Mouse (Mus musculus): Measurements from ENCODE around the gene Fcrl6. TPM values are rescaled to one million over a fixed set of nuclear protein-coding genes. Genes with fewer than 3 reads are reported as not detected.
A peak's percentile ranks its signal among the peaks of the same experiment; 100 is the strongest.

The Fcrl6 gene
- total RNA-seq, 2 experiments from 2014 or later, result not detected

DNA sequence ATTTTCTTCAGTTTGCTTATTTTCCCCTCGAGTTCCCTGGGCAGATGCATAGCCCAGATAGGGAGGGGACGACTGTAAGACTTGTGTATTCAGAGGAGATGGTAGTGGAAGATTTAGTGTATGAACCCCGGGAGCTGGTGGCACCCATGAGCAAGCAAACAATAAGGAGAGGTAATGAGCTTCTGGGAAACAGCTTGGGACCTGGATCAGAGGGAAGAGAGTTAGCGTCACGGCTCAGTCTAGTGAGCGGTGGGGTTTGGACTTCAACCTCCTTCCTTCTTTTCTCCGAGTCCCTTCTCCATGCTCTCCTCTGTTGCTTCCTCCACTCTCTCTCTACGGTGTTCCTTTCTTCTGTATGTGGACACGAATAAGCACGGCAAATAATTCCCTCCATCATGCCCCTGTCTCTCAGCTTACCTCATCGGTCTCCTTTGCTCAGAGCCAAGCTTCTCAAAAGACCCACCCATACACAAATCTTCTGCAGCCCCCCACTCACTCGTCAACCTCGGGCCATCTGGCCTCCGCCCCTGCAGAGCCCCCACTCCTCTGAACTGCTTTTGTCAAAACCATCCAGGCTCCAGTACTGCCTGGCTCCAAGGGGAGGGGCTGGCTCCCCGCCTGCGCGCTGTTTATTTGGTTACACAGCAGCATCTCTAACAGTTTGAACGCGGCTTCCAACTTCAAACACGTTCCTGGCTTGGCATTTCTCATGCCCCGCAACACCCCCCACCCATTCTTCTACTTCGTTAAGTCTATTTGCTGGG lies 14.4 kb upstream of the Fcrl6 start:
- intact Hi-C loops (cut with DNase I), result no loop called here
- DNase-seq, result no peak

DNA sequence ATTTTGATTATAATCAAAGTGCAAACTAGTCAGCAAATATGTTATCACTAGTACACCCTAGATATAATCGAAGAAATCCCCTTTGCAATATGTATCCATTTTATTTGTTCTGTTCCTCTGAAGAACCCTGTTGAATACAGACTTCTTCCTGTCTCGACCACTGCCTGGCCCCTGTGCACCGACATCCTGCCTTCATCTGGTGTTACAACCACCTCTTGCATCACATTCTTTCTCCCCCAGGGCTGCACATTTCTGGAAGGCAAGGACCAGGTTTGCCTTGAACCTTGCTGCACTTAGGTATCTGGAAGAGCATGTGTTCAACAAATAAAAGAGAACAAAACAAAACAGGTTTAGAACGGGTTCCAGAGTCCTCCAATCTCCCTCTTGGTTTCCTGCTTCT lies 13.1 kb upstream of the Fcrl6 start:
- intact Hi-C loops (cut with DNase I), result no loop called here
- DNase-seq, result no peak

DNA sequence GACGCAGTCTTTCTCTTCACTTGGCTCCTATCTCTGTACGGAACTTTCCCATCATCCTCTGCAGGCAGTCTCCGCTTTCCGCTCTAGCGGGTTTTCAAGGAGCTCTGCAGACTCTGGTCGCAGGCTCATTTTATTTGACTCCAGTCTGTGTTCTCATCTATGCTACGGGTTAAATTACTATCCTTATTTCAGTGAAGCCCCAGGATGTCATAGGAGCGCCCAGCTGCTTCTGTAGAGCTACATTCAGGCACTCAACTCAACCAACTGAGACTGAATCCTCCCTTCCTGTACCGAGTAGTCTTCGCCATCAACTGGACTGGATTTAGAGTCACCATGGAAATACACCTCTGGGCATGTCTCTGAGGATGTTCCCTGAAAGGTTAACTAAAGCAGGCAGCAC lies 12.3 kb upstream of the Fcrl6 start:
- DNase-seq, result no peak
- intact Hi-C loops (cut with DNase I), result loop anchor here (5.0 kb wide), 1 partner anchor 87 kb away; no protein-coding TSS in a partner anchor

DNA sequence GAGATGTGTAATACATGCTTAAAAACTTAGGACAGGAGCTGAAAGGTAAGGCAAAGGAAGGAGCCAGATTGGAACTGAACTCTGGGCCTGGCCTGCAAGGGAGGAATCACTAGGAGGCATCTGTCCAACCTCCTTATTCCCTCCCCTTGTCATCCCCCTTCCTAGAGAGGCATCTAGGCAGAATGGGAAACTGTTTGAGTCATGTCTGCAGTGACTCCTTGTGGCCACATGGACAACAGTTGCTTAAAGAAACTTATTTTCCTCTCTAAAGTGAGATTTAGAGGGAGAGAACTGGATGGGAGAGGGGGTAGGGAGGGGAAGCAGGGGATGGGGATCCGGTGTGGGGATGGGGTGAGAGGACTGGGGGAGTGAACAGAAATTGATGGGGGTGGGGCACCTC lies 10.4 kb upstream of the Fcrl6 start:
- intact Hi-C loops (cut with DNase I), result loop anchor here (5.0 kb wide), 1 partner anchor 85 kb away; no protein-coding TSS in a partner anchor
- DNase-seq, result no peak

DNA sequence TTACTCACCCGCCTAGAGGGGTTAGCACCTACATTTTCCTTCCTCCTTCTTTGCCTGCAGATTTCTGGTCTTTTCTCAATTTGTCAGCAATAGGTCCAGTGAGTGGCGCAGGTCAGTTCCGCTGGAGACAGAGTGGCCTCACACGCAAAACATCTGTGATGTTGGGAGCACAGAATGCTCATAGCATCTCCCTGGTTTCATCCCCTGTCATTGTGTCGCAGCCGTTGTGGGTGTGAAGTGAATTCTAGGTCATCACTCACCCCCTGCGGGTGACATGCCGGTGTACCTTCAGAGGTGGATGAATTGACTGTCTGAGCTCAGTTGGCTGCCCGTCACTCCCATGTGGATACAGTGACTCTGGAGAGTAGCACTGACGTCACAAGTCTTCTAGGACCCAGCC lies 9.0 kb upstream of the Fcrl6 start:
- no peak for DNase-seq
- intact Hi-C loops (cut with DNase I), result loop anchor here (5.0 kb wide), 1 partner anchor 84 kb away; no protein-coding TSS in a partner anchor

DNA sequence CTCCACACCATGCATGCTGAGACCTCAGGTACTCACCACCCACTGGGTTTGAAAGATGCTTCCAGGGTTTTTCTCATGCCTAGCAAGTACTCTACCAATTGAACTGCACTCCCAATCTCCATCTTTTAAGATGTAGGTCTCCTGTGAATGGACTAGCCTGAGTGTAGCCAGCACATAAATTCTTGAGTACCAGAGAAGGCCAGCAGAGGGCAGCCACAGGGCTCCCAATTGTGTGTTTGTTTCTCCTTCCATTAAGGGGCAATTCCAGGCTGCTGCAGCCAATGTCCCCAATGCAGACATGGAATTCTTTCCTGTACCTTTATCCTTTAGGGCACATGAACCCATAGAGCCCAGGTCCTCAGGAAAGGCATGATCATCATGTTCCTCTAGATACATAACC lies 7.9 kb downstream of the Fcrl6 start:
- intact Hi-C loops (cut with DNase I), result no loop called here
- no peak for DNase-seq

DNA sequence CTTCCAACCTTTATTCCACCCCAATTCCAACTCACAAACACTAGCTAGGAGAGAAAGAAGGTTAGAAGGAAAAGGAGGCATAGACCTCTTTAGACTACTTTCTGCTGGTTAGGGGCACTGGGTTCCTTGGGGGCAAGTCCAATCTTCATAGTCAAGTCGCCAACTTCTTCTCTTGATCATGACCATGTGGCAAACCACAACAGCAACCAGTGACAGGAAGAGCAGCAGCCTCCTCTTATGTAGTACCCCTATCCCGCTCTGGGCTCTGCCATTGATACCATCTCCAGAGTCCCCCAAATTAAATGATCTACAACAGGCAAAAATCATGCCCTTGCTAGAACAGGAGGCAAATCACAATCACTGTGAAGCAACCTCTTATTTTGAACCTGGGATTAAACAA lies 8.4 kb downstream of the Fcrl6 start:
- no peak for DNase-seq
- intact Hi-C loops (cut with DNase I), result no loop called here

DNA sequence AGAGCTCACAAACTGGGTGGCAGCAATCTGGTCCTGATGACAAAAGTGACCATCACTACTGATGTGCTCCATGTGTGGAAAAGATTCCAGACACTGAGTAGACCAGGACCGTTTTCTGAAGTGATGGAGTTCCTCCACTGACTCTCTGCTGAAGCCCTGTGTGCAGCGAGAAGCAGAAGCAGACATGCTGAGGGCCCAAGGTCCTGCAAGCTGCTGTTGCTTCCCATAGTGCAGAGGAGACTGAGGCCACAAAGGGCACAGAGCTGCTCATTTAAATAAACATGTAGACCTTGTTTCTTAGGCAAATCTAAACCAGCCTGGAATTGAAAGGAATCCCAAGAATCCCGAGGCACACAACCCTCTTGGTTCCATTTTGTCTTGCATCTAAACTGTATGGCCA lies 9.0 kb downstream of the Fcrl6 start:
- no peak for DNase-seq
- intact Hi-C loops (cut with DNase I), result no loop called here

DNA sequence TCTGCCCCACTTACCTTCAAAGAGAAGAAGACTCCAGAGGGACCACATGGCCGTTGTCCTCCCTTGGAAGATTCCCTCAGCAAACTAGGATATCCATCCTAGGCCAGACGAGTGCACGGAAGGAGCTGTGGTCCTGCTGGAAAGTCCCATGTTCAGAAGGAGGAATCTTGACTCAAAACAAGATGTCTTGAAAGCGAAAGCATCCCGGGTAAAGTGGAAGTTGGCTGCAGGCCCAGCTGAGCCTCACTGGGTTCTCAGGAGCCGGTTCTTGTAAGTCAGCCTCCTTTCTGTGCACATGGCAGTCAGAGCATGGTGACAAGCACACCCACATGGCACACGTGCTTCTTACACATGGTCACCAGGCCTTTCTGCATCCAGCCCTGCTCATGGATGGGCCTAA lies 12.0 kb downstream of the Fcrl6 start, which contains the start of gene Slamf8:
Gene Slamf8 (minus strand): TSS at position 184 of the 400 bp plus-strand sequence.
- DNase-seq, result peak; percentile 34 to 51
- intact Hi-C loops (cut with DNase I), result no loop called here

DNA sequence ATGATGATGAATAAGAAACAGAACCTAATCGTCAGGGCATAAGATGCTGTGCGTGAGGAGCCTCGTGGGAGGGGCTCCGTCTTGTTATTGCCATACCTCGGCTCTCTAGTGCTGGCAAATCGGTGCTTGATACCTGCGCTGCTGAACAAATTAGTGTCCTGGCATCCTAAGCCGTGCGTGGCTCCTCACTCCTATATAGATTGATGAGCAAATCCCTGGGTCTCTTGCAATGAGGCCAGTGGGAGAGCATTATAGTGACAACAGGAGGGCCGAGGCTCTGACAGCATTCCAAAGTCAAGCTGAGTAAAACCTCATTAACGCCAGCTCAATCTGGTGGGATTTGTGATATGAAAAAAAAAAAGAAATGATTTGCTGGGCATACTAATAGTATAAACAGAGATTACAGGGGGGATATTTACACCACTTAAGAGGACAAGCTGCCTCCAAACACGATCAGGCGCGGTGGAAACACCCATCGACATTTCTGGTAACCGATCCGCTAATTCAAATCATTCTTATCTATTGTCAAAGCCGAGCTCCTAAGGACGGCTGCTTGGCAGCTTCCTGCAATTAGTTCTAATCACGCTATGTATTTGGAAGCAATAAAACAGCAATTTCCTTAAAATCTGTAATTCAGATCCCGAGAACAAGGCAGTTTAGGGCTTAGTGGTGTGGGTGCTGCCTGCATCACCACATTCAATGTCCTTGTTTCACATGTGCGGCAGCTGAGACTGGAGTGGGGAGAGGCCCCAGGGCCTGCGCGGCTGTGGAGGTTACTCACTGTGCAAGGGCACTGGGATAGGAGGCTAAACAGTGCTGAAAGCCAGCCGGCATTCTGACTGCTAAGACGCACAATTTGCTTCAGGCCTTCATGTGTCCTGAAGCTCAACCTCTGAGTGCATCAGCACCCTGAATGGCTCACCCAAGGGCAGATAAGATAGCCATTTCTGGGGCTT lies 16.5 kb downstream of the Fcrl6 start:
- intact Hi-C loops (cut with DNase I), result no loop called here
- DNase-seq, result no peak

DNA sequence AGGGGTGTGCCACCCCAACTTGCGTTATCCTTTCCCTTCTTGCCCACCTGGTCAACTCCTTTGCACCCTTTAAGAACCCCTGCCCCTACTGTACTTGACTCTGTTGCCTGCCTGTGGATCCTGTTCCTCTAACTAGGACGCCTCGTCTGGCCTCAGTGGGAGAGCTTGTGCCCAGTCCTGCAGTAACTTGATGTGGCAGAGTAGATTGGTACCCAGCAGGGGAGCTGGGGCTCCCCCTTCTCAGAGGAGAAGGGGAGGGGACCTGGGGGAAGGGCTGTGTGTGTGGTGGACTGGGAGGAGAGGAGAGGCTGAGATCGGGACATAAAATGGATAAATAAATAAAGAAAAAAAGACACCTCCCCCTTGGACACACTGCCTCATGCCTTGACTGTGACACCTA lies 17.3 kb downstream of the Fcrl6 start:
- DNase-seq, result no peak
- intact Hi-C loops (cut with DNase I), result no loop called here

DNA sequence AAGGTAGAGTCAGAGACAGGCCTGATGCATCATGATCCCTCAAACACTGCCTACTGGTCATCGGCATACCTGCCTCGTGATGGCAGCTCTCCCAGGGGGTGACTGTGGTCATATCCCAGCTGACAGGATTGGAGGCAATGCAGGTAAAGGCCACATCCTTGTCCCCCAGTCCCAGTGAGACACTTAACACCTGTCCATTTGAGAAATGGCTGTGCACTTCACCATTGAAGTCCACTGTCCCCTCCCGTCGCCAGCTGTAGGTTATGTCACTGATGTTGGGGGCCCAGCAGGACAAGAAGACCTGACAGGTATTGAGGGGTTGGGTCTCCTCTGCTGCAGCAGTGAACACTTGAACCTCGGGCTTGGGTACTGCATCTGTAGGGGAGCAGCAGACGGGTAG lies 18.1 kb downstream of the Fcrl6 start:
- DNase-seq, result no peak
- intact Hi-C loops (cut with DNase I), result no loop called here

DNA sequence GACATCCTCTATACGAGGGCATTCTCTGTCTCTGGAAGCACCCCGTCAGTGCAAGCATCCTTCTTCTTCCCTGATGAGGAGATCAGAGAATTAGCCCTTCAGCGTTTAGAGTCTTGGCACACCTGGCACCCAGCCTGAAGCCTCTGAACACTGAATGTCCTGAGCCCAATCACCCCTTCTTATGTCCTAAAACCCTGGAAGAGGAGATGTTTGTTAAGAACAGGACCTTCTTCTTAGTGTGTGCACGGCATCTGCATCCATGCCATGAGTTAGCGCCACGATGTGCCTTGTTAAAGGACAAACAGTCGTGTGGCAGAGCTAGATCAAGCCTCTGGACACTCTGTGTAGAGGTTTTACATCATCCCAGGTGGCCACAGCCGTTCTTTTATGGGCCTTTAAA lies 19.9 kb downstream of the Fcrl6 start:
- intact Hi-C loops (cut with DNase I), result no loop called here
- DNase-seq, result no peak

DNA sequence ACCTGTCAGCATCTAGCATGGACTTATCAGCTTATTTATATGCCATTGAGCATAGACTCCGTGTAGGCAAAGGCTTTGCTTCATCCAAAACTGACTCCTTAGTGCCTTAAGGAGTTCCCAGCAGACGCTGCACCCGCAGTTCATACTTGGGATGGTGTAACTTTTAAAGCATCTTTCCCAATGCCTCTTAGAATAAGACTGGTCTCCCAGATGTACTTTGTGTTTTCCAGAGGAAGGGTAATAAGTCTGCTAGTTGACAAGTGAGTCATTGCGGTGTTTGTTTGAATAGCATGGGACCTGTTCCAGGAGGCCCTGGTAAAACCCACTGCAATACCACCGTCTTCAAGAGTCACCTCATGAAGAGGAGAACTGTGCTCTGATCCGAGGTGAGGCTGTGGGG lies 22.2 kb downstream of the Fcrl6 start:
- intact Hi-C loops (cut with DNase I), result no loop called here
- DNase-seq, result no peak

DNA sequence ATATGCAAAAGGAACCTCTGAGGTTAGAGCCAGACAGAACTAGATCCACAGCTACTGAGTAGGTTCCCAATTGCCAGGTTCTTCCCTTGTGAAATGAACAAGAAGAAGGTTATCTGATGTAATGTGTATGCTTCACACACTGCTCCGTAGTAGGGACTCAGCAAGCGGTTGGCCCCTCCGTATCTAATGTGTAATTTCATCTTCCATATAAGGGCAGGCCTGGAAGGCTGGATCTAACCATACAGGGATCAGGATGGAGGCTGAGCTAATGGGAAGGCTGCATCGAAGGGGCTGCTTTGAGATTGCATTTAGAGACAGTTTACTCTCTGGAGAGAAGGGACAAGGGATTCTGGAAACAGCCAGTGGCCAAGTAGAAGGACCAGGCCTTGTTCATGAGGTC lies 34.6 kb downstream of the Fcrl6 start:
- intact Hi-C loops (cut with DNase I), result no loop called here
- no peak for DNase-seq

DNA sequence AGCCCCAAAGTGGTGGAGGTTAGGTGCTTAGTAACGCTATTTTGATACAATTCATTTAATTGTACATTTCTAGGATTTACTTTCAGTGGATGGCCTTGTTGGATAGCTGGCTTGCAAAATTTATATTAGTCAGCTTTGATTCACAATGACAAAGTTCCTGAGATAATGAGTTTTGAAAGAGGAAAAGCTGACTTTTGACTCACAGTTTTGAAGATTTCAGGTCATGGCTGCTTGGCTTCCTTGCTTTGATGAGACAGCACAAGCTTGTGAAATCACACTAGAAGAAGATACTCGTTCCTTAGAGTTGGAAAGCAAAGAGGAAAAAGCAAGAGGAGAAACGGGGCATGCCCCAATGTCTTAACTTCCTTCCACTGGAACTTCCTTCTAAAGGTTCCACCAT lies 36.2 kb downstream of the Fcrl6 start:
- intact Hi-C loops (cut with DNase I), result no loop called here
- DNase-seq, result no peak

DNA sequence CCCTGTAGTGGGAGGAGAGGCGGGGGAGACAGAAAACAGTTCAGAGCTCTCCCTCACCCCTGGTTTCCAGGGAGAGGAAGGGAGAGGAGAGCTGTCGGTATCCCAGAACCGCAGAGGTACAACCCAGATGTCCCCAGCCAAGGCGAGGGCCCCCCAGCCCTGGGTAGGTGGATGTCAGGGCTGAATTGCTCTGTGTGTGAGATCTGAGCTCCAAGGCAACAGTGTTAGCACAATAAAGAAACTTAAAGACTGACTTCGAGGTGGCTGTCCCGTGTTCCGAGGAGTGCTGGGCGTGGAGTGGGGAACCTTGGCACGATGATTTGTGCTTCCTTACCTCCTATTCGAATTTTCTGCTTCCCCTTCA lies 38.9 kb downstream of the Fcrl6 start:
- DNase-seq, result no peak
- intact Hi-C loops (cut with DNase I), result loop anchor here (5.0 kb wide), 1 partner anchor 36 kb away; no protein-coding TSS in a partner anchor

DNA sequence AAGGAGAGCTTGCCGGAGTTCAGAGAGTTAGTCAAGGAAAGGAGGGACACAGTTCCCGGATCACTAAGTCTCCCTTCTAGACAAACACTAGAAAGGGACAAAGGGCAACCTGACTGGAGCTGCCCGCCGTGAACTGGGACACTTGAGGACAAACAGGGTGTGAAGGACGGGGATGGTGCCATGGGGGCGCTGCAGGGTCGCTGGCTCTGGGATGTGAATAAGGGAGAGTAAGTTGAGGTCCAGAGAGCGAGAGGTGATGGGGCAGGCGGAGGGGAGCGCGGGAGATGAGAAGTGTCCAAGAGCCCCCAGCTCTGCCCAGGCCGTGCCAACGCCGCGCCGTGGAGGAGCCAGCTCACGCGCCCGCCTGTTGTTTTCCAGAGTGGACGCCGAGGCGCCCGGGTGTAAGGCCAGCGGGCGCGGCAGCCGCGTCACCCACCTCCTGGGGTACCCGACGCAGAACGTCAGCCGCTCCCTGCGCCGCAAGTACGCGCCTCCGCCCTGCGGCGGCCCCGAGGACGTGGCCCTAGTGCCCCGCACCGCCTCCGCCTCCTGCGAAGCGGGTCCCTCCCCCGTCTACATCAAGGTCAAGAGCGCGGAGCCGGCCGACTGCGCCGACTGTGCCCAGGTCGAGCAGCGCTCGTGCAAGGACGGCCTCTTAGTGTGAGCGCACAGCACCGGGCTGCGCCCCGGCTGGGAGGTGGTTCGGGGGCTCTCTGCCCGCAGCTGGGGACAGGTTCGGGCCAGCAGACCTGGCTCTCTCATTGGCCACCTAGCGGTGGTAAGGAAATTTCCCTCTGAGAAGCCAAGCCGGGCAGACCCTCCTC lies 39.5 kb downstream of the Fcrl6 start:
- intact Hi-C loops (cut with DNase I), result loop anchor here (5.0 kb wide), 1 partner anchor 36 kb away; no protein-coding TSS in a partner anchor
- peak; percentile 36 to 56 for DNase-seq

DNA sequence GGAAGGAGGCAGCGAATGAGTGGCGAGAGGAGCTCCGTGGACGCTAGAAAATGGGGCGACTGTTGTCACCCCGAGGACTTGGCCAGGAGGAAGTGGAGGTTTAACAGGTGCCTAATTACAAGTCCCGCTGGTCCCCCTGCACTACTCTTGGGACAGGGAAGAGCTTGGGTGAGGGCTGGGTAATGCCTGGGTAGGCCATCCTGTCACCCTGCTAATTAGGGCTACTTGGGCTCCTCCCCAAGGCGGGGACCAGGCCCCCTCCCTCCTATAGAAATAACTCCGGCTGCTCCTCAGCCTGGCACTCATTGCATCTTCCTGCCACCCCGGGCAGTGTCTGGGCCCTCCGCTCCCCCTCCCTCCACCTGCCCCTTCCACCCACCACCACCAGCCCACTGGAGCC lies 46.7 kb downstream of the Fcrl6 start, which contains the start of gene Vsig8:
Gene Vsig8 (plus strand): TSS at position 301 of the 400 bp plus-strand sequence.
- no peak for DNase-seq
- intact Hi-C loops (cut with DNase I), result no loop called here

DNA sequence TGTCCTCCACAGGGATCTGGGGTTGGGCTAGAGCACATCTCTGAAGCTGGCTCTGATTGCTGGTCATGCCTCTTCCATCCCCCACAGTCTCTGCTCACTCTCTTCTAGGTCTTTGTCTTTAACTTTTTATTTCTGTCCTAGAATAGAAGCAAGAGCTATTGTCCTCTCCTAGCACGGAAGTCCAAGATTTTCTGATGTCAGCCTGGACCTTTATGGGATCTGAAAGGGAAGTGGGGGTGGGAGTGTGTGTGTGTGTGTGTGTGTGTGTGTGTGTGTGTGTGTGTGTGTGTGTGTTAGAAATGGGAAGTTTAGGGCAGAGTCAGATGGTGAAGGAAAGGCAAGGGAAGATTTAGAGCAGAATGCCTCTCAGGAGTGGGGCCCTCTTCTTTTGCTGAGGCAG lies 49.7 kb downstream of the Fcrl6 start:
- intact Hi-C loops (cut with DNase I), result no loop called here

DNA sequence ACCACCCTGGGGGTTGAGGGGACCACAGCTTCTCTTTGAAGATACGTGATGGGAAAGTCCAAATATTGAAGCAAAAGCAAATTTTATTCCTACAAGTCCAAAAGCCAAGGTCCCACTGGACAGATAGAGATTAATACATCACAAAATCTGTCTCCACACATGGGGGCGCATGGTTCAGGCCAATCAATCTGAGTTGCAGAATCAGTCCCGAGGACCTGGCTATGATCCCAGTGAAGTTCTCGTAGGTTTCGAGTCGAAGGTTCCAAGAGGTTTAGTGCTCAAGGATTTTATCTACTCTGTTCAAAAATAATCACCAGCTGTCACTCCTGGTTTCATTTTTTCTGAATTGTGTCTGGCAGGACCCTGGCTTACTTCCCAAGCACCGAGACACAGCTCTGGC lies 51.3 kb downstream of the Fcrl6 start:
- intact Hi-C loops (cut with DNase I), result no loop called here

More for the DNA sequence above, 49.7 kb downstream of the Fcrl6 start:
- no peak for DNase-seq

More for the DNA sequence above, 51.3 kb downstream of the Fcrl6 start:
- DNase-seq, result no peak

Measured in gastrocnemius, postnatal 36 days (tissue).